Mouse (Mus musculus): ENCODE data around the gene Notch3.
"Not testable (repeated sequence)": the region's sequence is repeated elsewhere in the genome, so short reads cannot be mapped to it uniquely, and the experiment has no call there.

Notch3 gene

DNA sequence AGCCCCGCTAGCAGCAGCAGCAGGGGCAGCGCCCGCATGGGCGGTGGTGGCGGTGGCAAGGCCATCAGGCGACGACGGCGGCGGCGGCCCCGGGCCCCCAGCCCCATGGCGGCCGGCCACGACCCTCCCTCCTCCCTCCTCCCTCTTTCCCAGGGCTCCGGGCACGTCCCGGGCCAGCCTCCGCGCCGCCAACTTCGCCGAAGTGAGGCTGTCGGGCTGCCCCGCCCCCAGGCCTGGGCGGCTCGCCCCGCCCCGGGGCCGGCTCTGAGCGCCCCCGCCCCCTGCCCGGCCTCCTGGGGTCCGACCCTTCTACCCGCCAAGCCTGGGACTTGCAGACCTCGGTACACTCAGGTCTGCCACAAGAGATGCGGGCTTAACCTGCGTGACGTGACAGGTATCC, at the start of gene Notch3:
Notch3 (minus strand) TSS at position 166 of the 400 bp plus-strand sequence.
- DNase-seq (ENCODE audit: low spot score in 2 of 2) = peak; percentile 49 to 58

DNA sequence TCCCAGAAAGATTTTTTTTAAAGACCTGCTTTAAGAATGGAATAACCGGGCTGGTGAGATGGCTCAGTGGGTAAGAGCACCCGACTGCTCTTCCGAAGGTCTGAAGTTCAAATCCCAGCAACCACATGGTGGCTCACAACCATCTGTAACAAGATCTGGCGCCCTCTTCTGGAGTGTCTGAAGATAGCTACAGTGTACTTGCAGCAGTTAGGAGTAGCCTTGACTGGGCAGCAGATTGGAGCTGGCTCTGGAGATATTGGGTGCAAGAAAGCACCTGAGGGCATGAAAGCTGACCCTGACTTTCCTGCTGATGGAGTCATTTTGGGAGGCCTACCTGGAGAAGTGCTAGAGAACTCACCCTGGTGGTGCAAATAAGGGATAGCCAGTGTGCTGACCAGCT, 48.9 kb upstream of the Notch3 start:
- DNase-seq (ENCODE audit: low spot score in 2 of 2) = not testable (repeated sequence)

DNA sequence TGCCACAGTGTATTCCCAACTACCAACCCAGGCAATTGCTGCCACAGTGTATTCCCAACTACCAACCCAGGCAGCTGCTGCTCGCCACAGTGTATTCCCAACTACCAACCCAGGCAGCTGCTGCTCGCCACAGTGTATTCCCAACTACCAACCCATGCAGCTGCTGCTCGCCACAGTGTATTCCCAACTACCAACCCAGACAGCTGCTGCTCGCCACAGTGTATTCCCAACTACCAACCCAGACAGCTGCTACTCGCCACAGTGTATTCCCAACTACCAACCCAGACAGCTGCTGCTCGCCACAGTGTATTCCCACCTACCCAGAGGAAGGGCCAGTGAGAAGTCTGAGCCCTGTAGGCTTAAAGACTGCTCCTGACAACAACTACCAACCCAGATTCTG, 44.9 kb upstream of the Notch3 start:
- not testable (repeated sequence) for DNase-seq (ENCODE audit: low spot score in 2 of 2)

DNA sequence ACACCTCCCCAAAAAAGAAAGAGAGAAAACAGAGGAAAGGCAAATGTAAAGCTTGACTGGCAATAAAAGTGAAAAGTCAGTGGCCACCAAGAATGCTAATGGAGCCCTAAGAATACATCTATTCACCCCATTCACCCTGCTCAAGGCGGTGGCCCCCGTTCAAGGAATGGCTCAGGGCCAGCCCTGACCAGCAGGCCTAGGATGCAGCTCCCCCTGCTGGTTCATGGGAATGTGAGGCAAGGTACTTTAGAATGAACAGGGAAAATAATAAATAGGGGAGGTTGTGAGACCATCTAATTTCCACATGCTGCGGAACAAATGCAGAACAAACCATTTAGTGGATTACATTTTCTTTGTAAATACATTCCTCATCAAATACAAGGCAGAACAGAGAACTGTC, 43.1 kb upstream of the Notch3 start:
- DNase-seq (ENCODE audit: low spot score in 2 of 2) = peak; percentile 68 to 77

DNA sequence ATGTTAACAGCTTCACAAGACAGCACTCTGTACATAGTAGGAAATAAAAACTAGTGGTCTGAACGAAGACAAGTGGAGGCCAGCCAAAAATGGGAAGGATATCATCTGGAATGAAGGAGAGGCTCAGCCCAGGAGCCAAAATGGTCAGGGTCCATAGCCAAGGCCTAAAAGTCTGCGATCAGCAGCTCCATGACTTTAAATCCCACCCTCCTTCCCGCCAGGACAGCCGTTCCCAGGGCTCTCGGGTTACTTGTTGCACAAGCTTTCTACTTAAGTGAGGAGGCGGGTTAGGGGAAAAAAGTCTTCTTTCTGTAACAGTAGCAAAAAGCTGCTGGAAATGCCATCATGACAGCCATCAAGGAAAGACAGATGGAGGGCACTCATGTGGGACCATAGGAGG, 42.5 kb upstream of the Notch3 start:
- no peak for DNase-seq (ENCODE audit: low spot score in 2 of 2)

DNA sequence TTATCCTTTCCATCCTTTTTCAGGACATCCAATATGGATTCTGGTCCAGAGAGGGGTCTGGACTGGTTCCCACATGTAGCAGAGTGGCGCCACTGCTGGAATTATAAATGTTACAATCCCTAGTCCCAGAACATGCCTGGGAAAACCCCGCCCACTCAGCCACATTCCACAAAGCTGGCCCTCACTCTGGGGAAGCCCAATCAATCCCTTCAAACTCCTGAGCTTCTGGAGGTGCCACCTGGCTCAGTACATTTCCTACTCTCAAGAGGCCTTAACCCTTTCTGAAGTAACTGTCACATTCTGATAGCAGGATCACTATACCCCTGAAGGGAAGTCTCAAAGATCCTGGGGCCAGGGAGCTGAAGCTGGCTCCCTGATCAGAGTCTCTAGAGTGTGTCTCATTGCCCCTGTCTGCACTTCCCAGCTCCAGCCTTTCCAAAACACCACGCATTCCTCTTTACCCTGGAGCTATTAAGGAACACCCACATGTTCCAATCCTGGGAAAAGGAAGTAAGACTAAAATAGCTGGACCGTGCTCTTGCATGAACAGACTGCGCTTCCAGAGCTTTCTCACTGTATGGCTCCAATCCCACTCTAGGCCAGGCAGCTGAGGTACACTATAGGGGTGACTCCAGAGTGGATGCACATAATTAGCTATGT, 41.1 kb upstream of the Notch3 start:
- peak in 1 of 2 experiments; percentile 35 for DNase-seq (ENCODE audit: low spot score in 2 of 2)

DNA sequence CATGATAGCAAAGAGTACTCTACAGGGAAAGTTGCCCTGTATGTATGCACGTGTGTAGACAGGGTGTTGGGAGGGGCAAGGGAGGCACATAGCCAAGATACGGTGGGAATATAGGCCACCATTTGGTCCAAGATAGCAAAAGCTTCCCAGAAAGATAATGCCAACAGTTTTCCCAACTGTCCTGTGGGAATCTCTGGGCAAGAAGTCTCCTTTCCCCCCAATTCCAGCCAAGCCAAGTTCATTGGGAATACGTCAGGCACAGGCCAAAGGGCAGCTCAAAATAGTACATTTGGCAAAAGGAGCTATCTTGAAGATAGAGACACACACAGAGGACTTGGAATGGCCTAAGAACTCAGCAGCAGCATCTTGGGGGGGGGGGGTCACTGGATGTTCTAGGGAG, 38.7 kb upstream of the Notch3 start:
- DNase-seq (ENCODE audit: low spot score in 2 of 2) = no peak

DNA sequence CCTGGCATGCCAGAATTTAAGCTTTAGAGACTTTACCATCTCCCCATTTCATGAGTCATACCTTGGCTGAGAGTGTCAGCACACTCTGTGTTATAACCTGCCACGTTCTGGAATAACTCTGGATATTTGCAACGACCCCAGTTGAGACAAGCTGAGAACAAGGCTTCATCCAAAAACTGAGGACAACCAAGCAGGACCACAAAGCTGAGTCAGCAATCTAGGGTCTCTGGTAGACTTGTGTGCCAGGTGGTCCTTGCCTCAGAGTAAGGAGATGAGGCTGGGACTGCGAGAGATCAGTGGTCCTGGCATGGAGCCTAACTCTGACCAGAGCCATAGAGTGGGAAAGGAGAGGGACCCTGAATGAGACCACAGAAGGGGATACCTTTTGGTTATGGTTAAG, 36.3 kb upstream of the Notch3 start:
- DNase-seq (ENCODE audit: low spot score in 2 of 2) = no peak

DNA sequence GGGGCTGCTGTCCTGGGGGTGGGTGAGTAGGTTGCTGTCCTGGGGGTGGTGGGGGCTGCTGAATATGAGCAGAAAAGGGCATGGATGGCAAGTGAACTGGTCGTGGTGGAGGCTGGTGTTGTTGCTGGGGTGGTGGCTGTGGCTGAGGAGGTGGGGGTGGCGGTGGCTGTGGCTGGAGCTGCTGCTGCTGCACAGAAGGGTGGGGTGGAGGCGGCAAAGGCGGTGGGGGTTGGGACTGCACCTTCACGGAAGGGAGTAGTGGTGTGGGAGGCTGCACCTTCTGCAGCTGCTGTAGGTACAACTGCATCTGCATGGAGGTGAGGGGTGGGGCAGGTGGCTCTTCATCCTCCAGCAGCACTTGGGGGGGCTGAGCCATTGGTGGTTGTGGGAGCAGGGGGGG, 34.4 kb upstream of the Notch3 start:
- peak in 1 of 2 experiments; percentile 33 for DNase-seq (ENCODE audit: low spot score in 2 of 2)

DNA sequence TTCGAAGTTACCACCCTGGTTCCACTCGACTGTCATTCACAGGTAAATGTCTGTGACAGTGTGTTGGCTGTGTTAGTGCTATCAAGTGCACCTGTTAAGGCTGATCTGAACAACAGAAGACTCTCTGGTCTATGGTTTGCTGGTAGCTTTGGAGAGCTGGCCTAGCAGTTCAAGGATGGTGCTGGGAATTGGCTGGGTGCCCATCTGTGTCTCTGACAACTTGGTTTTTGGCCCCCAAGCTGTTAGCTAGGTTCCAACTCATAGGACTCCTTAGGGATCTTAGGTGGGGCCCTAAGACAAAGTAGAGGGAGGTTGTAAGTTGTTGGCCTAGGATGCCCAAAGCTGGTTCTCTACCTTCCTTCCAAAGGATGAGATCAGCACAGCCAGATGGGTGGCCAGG, 33.1 kb upstream of the Notch3 start:
- no peak for DNase-seq (ENCODE audit: low spot score in 2 of 2)

DNA sequence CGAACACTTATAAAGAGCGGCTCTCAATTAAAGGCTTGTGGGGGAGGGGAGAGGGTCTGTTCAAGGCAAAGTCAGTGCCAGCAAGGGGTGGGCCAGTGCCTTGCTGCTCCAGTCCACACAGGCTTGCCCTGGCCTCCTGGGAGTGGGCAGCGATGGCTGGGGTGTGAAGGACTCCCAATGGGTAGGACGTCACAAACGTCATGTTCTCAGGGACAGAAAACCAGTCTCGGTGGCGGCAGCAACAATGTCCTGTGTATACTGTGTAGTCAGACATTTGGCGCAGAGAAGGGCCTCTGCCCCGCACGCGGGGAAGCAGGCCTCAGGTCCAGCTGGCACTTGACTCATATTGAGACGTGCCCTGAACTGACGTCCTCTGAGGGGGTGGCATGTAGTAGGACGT, 30.5 kb upstream of the Notch3 start:
- DNase-seq (ENCODE audit: low spot score in 2 of 2) = peak in 1 of 2 experiments; percentile 36

DNA sequence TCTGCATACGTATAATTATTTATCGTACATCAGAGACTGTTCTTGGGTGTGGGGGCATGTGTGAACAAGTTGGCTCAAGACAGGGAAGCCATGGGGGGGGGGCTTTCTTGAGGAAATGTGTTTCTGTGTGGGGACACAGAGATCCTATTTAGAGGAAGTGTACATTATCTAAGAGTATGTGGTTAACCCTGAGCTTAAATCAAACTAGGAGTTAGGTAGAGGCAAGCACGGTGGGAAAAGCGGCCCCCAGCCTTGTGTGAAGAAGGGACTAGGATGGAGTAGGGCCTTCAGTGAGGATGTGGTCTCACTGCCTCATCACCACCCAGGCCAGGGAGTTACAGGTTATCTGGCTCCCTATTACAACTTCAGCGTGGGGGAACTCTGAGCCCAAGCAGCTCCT, 29.1 kb upstream of the Notch3 start:
- DNase-seq (ENCODE audit: low spot score in 2 of 2) = no peak

DNA sequence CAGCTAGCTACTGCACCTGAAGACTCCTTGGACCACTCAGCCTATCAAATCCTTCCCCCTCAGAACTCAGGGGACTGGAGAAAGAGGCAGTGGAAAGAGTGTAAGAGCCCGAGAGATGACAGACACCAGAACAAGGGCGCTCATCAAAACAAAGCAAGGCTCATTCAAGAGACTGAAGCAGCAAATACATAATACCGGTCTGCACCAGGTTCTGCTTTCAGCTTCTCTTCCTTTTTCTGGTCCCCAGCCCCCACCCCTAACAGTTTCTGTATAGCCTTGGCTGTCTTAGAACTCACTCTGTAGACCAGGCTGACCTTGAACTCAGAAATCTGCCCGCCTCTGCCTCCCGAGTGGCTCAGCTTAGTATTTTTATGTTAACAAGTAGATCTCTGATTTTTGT, 26.4 kb upstream of the Notch3 start:
- no peak for DNase-seq (ENCODE audit: low spot score in 2 of 2)

DNA sequence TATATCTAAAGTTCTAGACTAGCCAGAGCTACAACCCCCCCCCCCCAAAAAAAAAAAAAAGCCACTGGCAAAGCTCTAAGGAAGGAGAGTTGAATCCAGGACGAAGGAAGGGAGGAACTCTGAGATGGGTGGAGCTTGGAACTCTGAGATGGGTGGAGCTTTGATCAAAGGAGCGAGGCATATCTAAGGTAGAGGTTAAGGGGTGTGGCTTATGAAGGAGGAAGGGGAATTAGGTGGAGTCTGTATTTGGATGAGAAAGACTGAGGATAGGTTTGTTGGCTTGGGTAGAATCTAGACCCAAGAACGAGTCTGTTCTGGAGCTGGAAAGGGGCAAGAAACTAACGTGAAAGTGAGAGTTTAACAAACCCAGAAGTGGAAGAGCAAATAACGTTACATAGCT, 23.2 kb upstream of the Notch3 start:
- DNase-seq (ENCODE audit: low spot score in 2 of 2) = no peak

DNA sequence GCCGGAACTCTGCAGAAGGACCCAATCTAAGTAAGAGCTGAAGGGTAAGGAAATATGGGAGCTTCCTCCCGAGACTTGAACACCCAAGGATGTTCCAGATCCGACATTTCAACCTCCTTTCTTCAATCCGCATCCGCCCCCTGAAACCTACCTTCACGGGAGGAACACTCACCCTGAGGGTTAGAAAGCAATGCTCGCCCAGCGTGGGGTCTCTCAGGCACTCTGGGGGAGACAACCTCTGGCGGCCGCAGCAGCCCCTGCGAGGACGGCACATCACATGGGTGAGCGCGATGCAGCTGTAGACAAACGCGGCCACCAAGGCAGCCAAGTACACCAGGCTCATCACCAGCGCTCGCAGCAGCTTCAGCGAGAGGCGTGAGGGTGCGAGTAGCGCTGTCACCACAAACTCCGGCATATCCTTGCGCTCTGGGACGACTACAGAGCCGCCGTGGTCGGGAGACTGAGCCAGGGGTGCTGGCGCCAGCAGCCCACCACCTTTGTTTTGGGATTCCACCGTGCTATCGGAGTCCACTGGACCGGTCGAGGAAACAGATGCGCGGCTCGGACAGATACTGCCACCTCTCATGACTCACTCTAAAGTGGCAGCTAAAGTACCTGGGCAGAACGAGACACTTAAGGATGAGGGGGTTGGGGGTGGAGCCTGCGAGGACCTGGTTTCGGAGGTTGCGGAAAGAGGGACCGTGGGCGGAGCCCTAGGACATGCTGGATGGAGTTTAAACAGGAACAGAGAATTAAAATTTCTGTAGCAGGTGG, 22.4 kb upstream of the Notch3 start, which contains the start of gene Ephx3:
Ephx3 (minus strand) TSS at position 687 of the 774 bp plus-strand sequence.
- DNase-seq (ENCODE audit: low spot score in 2 of 2) = peak in 1 of 2 experiments; percentile 55

DNA sequence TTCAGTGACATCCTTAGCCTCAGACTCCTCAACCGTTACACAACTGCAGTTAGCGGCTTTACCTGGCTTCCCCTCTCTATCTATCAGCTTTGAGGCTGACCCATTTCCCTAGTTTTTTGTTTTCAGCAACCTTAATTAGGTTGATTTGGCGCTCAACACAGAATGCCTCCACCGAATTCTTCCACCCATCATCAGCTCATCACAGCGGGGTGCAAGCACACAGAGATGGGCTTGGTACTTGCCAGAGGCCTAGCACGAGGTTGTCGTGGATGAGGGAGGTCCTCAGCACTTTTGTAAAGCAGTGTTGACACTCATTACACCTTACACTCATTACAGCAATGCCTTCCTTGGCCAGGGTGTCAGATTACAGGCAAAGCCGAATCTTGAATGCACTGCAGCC, 16.4 kb upstream of the Notch3 start:
- no peak for DNase-seq (ENCODE audit: low spot score in 2 of 2)

DNA sequence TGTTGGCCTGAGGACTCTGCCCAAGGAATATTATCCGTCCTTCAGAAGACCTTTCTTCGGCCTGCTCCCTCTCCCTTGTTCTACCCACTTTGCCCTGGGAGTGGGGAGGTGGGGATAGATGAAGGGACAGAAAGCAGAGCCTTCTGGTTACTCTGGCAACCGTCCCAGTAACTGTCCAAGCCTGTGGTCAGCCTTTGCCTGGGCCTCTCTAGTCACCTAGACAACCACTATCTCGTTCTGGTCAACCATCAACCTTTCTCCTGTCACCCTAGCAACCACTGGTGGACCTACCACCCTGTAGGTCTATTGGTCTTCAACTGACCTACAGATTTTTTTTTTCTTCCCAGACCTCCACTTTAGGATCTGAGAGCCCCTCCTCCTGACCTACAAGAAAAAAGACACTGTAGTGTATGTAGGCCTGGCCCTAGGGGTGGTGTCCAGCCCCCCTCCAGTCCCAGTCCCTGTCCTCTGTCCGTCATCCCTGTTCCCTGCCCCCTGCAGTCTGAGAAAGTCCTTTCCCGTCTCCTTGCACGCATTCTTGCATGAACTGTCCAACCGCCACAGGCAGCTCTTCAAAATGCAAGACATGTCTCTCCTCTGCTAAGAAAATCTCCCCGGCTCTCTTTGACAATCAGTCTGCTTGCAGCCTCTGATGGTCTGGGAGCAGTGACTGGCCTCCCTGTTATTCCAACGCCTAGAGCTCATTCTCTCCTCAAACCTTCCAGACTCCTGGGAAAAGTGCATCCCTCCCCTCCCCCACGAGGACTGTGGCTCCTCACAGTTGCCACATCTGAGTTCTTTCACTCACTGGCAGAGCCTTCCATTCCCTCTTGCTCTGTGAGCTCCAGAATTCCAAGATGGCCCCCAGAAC, 13.2 kb upstream of the Notch3 start:
- peak in 1 of 2 experiments; percentile 56 for DNase-seq (ENCODE audit: low spot score in 2 of 2)

DNA sequence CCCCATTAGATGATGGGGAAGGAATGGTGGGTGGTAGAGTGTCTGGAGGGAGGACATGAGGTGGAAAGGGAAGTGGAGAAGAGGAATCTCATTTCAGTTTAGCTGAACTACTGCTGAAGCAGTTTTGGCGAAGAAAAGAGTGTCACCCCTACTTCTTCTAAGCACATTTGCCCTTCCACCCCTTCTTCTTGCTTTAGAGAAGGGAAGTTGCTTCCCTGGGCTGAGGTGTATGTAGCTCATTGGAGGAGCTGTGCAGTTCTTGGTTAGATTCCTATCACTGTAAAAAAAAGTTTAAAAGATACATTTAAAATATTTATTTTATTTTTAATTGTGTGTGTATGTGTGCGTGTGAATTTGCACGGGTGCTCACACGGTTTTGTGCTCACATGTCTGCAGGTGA, 10.3 kb upstream of the Notch3 start:
- DNase-seq (ENCODE audit: low spot score in 2 of 2) = no peak

DNA sequence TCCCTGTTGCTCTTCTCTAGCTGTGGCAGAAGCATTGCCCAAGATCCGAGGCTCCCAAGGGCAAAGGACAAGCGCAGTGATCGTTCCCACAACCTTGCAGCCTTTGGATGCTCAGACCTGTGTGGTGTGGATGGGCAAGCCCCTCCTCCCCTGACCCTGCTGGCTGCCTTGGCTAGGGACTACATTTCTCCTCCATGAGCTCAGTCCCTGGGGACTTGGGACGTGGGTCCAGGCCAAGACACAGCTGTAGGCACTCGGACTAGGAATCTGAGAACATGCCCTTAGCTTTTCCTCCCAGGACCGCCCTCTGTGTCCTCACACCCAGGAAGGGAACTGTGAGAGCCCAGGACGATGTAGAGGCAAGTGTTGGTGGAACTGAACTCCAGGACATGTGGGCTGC, 6.5 kb upstream of the Notch3 start:
- no peak for DNase-seq (ENCODE audit: low spot score in 2 of 2)

DNA sequence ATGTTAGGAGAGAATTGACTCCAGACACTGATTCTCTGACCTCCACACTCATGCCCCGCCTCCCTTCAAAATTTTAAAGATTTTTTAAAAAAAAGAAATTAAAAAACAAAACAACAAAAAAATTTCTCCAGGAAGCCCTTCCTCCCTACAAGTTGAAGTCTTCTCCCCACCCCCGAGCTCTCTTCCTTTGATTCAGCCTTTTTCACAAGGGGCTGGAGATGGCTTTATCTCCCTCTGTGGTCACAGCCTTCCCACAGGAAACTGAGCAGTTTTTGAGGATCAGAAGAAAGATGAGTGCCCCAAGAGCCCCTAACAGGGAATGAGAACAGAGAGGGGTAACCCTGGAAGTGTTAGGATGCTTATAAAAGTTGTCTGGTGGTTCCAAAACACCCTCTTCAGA, 5.8 kb upstream of the Notch3 start:
- no peak for DNase-seq (ENCODE audit: low spot score in 2 of 2)

DNA sequence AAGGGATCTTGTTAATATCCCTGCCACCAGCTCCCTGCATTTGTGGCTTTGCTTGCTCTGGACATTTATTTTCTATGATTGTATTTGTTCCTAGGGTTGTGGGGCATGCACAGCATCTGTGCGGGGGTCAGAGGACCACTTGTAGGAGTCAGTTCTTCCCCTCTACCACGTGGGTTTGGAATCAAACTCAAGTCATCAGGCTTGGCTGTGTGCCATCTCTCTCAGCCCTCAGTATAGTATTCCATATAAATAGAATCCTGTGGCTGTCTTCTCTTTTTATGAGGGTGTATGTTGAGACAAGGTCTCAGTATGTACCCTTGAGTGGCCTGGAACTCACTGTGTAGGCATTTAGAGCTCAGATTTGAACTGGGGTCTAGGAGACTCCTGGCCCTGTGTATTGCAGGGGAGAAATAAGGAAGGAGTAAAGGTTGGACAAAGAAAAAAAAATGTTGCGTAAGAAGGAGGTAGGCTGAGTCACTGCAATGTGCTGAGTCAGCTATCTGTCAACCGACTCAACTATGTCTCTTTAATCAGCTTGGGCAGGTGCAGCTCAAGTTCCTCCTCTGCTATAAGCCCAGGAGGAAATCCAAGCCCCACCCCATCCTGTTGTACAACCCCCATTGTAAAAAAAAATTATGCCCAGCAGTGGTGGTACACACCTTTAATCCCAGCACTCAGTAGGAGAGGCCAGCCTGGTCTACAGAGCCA, 3.0 kb upstream of the Notch3 start:
- DNase-seq (ENCODE audit: low spot score in 2 of 2) = no peak

All from right cerebral cortex, postnatal 10 days (tissue).